Mouse (Mus musculus) gastrocnemius, postnatal 14 days (tissue): ENCODE measurements around the gene Cdh6. TPM values are rescaled to one million over a fixed set of nuclear protein-coding genes. Genes with fewer than 3 reads are reported as not detected.

Source experiments
- DNase-seq: peaks from one replicate; pipeline ENCODE4 v3.0.0; 2021; ENCODE audit warnings: mixed read lengths
- intact Hi-C: fragments of 180-260 bp; cut with DNase I; formaldehyde crosslinking; loops from one replicate; pipeline ENCODE4 v1.15.1; 2025; ENCODE audit warnings: low total_unique reads
- long read RNA-seq, 2 experiments: library from polyadenylated mRNA; stranded (forward); transcript quantifications; one replicate each; pipeline ENCODE4 v2.0.0; 2021
- total RNA-seq, 2 experiments: library from RNA; stranded (reverse); gene quantifications; 2 replicates each; pipeline ENCODE4 v1.2.3; 2021

Cdh6 gene
- total RNA-seq = 1 to 10 TPM in 1 of 2 experiments, under 1 TPM in 1; 0.78 to 1.3 TPM
- long read RNA-seq, experiment 1 = 0 reads
- long read RNA-seq, experiment 2 = 0 reads

GRCm38 (mm10) chr15:13173071-13173778 is at the start of gene Cdh6:
Gene Cdh6, minus strand, starts transcription at chr15:13173675.
- intact Hi-C loops = no loop called here
- no peak for DNase-seq

- DNase-seq = no peak
- intact Hi-C loops = no loop called here
These were observed 46.4 kb upstream of the Cdh6 start for GRCm38 (mm10) chr15:13219727-13220454.

- intact Hi-C loops = no loop called here
- no peak for DNase-seq
These were observed 44.3 kb upstream of the Cdh6 start for GRCm38 (mm10) chr15:13217800-13218199.

- intact Hi-C loops = no loop called here
- no peak for DNase-seq
These were observed 43.7 kb upstream of the Cdh6 start for GRCm38 (mm10) chr15:13217161-13217560.

GRCm38 (mm10) chr15:13212956-13213355 is 39.5 kb upstream of the Cdh6 start:
- no peak for DNase-seq
- intact Hi-C loops = no loop called here

- no peak for DNase-seq
- intact Hi-C loops = no loop called here
These were observed 38.7 kb upstream of the Cdh6 start for GRCm38 (mm10) chr15:13212027-13212685.

GRCm38 (mm10) chr15:13210186-13210585 is 36.7 kb upstream of the Cdh6 start:
- intact Hi-C loops = no loop called here
- no peak for DNase-seq

GRCm38 (mm10) chr15:13208716-13209115 is 35.2 kb upstream of the Cdh6 start:
- DNase-seq = no peak
- intact Hi-C loops = no loop called here

- no peak for DNase-seq
- intact Hi-C loops = no loop called here
These were observed 22.8 kb upstream of the Cdh6 start for GRCm38 (mm10) chr15:13196237-13196636.

GRCm38 (mm10) chr15:13194048-13194447 is 20.6 kb upstream of the Cdh6 start:
- intact Hi-C loops = no loop called here
- DNase-seq = no peak

GRCm38 (mm10) chr15:13193076-13193475 is 19.6 kb upstream of the Cdh6 start:
- intact Hi-C loops = no loop called here
- DNase-seq = no peak

GRCm38 (mm10) chr15:13183661-13184060 is 10.2 kb upstream of the Cdh6 start:
- intact Hi-C loops = no loop called here
- no peak for DNase-seq

GRCm38 (mm10) chr15:13181430-13181829 is 8.0 kb upstream of the Cdh6 start:
- DNase-seq = no peak
- intact Hi-C loops = no loop called here

GRCm38 (mm10) chr15:13181014-13181413 is 7.5 kb upstream of the Cdh6 start:
- intact Hi-C loops = no loop called here
- DNase-seq = no peak

GRCm38 (mm10) chr15:13175978-13176377 is 2.5 kb upstream of the Cdh6 start:
- intact Hi-C loops = no loop called here
- DNase-seq = no peak

GRCm38 (mm10) chr15:13174618-13174980 is 1.1 kb upstream of the Cdh6 start:
- intact Hi-C loops = no loop called here
- DNase-seq = no peak

- intact Hi-C loops = no loop called here
- no peak for DNase-seq
These were observed 554 bp upstream of the Cdh6 start for GRCm38 (mm10) chr15:13173840-13174617.

- DNase-seq = no peak
- intact Hi-C loops = no loop called here
These were observed 957 bp downstream of the Cdh6 start for GRCm38 (mm10) chr15:13172365-13173070.
